Mouse (Mus musculus) megakaryocyte, embryonic 14.5 days (primary cell): ENCODE measurements around the gene Mical1. TPM values are rescaled to one million over a fixed set of nuclear protein-coding genes. Genes with fewer than 3 reads are reported as not detected.

Source experiments
- H3K27me3 ChIP-seq: replicated peaks from 2 replicates; pipeline ENCODE3; 2012; ENCODE audit warnings: inconsistent platforms
- H3K36me3 ChIP-seq: replicated peaks from 2 replicates; pipeline ENCODE3; 2012; ENCODE audit warnings: low read length, inconsistent platforms, mixed read lengths
- H3K4me1 ChIP-seq: 2 replicates; pipeline ENCODE4 v1.6.1; 2012; ENCODE audit warnings: inconsistent platforms
- H3K4me3 ChIP-seq: replicated peaks from 2 replicates; pipeline ENCODE3; 2012; ENCODE audit warnings: moderate library complexity, mild to moderate bottlenecking, inconsistent platforms
- H3K9me3 ChIP-seq: 2 replicates; pipeline ENCODE4 v1.6.1; 2012; ENCODE audit warnings: inconsistent platforms
- FLI1 ChIP-seq: IDR thresholded peaks from 2 replicates; pipeline ENCODE4 v1.6.1; 2012; ENCODE audit warnings: low read length, inconsistent platforms, mixed read lengths
- GATA1 ChIP-seq: IDR thresholded peaks from 3 replicates; pipeline ENCODE4 v1.6.1; 2012; ENCODE audit warnings: mixed read lengths, low read length, inconsistent platforms, borderline replicate concordance
- polyA plus RNA-seq: library from polyadenylated mRNA; stranded (reverse); fragments of >175 nt; gene quantifications from 2 replicates; pipeline ENCODE4 v1.2.3, GENCODE M21; 2012; ENCODE audit warnings: low replicate concordance; ENCODE audit not compliant: insufficient read depth

Mical1 gene
- polyA plus RNA-seq, 1 experiment = 17.3 TPM

GRCm38 (mm10) chr10:41518981-41519618 is 43.0 kb downstream of the Mical1 start, which contains the start of gene Cd164:
Cd164 (plus strand) TSS chr10:41519414.
- peaks cover 7% of the 10 kb centered on the region for H3K36me3 ChIP-seq
- no peaks in the 10 kb centered on the region for H3K9me3 ChIP-seq
- H3K4me1 ChIP-seq = peaks cover 35% of the 10 kb centered on the region
- H3K4me3 ChIP-seq = peak within 1 kb of the TSS; percentile 99
- peaks cover 2% of the 10 kb centered on the region for H3K27me3 ChIP-seq
- no peak for TF ChIP-seq GATA1
- no peak for TF ChIP-seq FLI1

- Histone ChIP-seq H3K4me1 (peaks cover 42% of the 10 kb centered on the region), H3K36me3 (peaks cover 13% of the 10 kb centered on the region), H3K27me3 (no peaks in the 10 kb centered on the region), H3K4me3 (peak overlapping the region; percentile 99), H3K9me3 (no peaks in the 10 kb centered on the region)
- TF ChIP-seq GATA1 (no peak), FLI1 (no peak)
Observed at GRCm38 (mm10) chr10:41519640-41520409, 43.7 kb downstream of the Mical1 start.

- Histone ChIP-seq H3K36me3 (peaks cover 18% of the 10 kb centered on the region), H3K27me3 (no peaks in the 10 kb centered on the region), H3K9me3 (no peaks in the 10 kb centered on the region), H3K4me3 (peak overlapping the region; percentile 99), H3K4me1 (peaks cover 45% of the 10 kb centered on the region)
- TF ChIP-seq FLI1 (no peak), GATA1 (no peak)
Observed at GRCm38 (mm10) chr10:41520410-41520673, 44.2 kb downstream of the Mical1 start.

- TF ChIP-seq FLI1 = no peak
- no peak for TF ChIP-seq GATA1
- Histone ChIP-seq H3K4me3 (no peak overlapping the region), H3K9me3 (no peaks in the 10 kb centered on the region), H3K27me3 (no peaks in the 10 kb centered on the region), H3K4me1 (peaks cover 42% of the 10 kb centered on the region), H3K36me3 (peaks cover 43% of the 10 kb centered on the region)
Observed at GRCm38 (mm10) chr10:41523386-41523785, 47.3 kb downstream of the Mical1 start.

- Histone ChIP-seq H3K4me1 (peaks cover 41% of the 10 kb centered on the region), H3K36me3 (peaks cover 65% of the 10 kb centered on the region), H3K27me3 (no peaks in the 10 kb centered on the region), H3K9me3 (no peaks in the 10 kb centered on the region), H3K4me3 (no peak overlapping the region)
- TF ChIP-seq GATA1 = no peak
- no peak for TF ChIP-seq FLI1
Observed at GRCm38 (mm10) chr10:41525696-41526095, 49.6 kb downstream of the Mical1 start.

- Histone ChIP-seq H3K4me1 (peaks cover 14% of the 10 kb centered on the region), H3K4me3 (no peak overlapping the region), H3K9me3 (no peaks in the 10 kb centered on the region), H3K27me3 (no peaks in the 10 kb centered on the region), H3K36me3 (peaks cover 87% of the 10 kb centered on the region)
- no peak for TF ChIP-seq FLI1
Observed at GRCm38 (mm10) chr10:41529972-41530371, 53.9 kb downstream of the Mical1 start.

- TF ChIP-seq GATA1 (no peak), FLI1 (no peak)
- no peaks in the 10 kb centered on the region; the same call in none of the 2 replicates for H3K9me3 ChIP-seq
- no peak overlapping the region for H3K4me3 ChIP-seq
- no peaks in the 10 kb centered on the region for H3K27me3 ChIP-seq
- peaks cover 52% of the 10 kb centered on the region for H3K36me3 ChIP-seq
- peaks cover 7% of the 10 kb centered on the region for H3K4me1 ChIP-seq
Observed at GRCm38 (mm10) chr10:41535991-41536390, 59.9 kb downstream of the Mical1 start.

Other genes starting within 250 kb of the Mical1 start
- gene Fig4, start 173.1 kb upstream of the Mical1 start, polyA plus RNA-seq = 1.5 TPM in 1 of 2 replicates, not detected in the other
- not detected in 2 replicates for gene Ak9, start 172.3 kb upstream of the Mical1 start, polyA plus RNA-seq
- 2.4 and 3.3 TPM in 2 replicates for gene Zbtb24, start 25.9 kb upstream of the Mical1 start, polyA plus RNA-seq
- 9.3 and 13.7 TPM in 2 replicates for gene Smpd2, start 14.1 kb downstream of the Mical1 start, polyA plus RNA-seq
- gene Ppil6, start 14.1 kb downstream of the Mical1 start, polyA plus RNA-seq = not detected in 2 replicates
- 56.7 and 184 TPM in 2 replicates for gene Cd164, start 43.1 kb downstream of the Mical1 start, polyA plus RNA-seq
- not detected in 2 replicates for gene Ccdc162, start 240.3 kb downstream of the Mical1 start, polyA plus RNA-seq